Mouse (Mus musculus): ENCODE data around the gene Pagr1b.

GRCm38 (mm10) chr7:127008239-127009019 lies 7.9 kb downstream of the Pagr1b start:
- TF ChIP-seq CTCF (IDR thresholded peaks at IDR 0.05; ENCODE audit: low read depth) (no peak), EP300 (optimal IDR thresholded peaks at IDR 0.05) (peak; percentile 50)

All from stomach, postnatal 0 days (tissue).